Mouse (Mus musculus): ENCODE results near the gene Eif4g3.
A peak's percentile ranks its signal among the peaks of the same experiment; 100 is the strongest.

Gene Eif4g3

GRCm38 (mm10) chr4:138160918-138161317 is 168.1 kb downstream of the Eif4g3 start:
- no peak for DNase-seq (ENCODE audit: low read depth, low spot score)

GRCm38 (mm10) chr4:138161550-138161949 is 168.7 kb downstream of the Eif4g3 start:
- DNase-seq (ENCODE audit: low read depth, low spot score): no peak

- DNase-seq (ENCODE audit: low read depth, low spot score): no peak
Observed at GRCm38 (mm10) chr4:138163836-138164235, 171.0 kb downstream of the Eif4g3 start.

GRCm38 (mm10) chr4:138164860-138165259 is 172.0 kb downstream of the Eif4g3 start:
- no peak for DNase-seq (ENCODE audit: low read depth, low spot score)

GRCm38 (mm10) chr4:138166519-138166918 is 173.7 kb downstream of the Eif4g3 start:
- no peak for DNase-seq (ENCODE audit: low read depth, low spot score)

- no peak for DNase-seq (ENCODE audit: low read depth, low spot score)
Observed at GRCm38 (mm10) chr4:138168162-138168561, 175.3 kb downstream of the Eif4g3 start.

GRCm38 (mm10) chr4:138169420-138169819 is 176.6 kb downstream of the Eif4g3 start:
- no peak for DNase-seq (ENCODE audit: low read depth, low spot score)

- DNase-seq (ENCODE audit: low read depth, low spot score): no peak
Observed at GRCm38 (mm10) chr4:138172686-138173085, 179.9 kb downstream of the Eif4g3 start.

GRCm38 (mm10) chr4:138179391-138179790 is 186.6 kb downstream of the Eif4g3 start:
- DNase-seq (ENCODE audit: low read depth, low spot score): no peak

- no peak for DNase-seq (ENCODE audit: low read depth, low spot score)
Observed at GRCm38 (mm10) chr4:138180719-138181118, 187.9 kb downstream of the Eif4g3 start.

GRCm38 (mm10) chr4:138184056-138184455 is 191.2 kb downstream of the Eif4g3 start:
- no peak for DNase-seq (ENCODE audit: low read depth, low spot score)

- no peak for DNase-seq (ENCODE audit: low read depth, low spot score)
Observed at GRCm38 (mm10) chr4:138184573-138184981, 191.8 kb downstream of the Eif4g3 start.

GRCm38 (mm10) chr4:138185961-138186360 is 193.1 kb downstream of the Eif4g3 start:
- no peak for DNase-seq (ENCODE audit: low read depth, low spot score)

GRCm38 (mm10) chr4:138187995-138188394 is 195.2 kb downstream of the Eif4g3 start:
- DNase-seq (ENCODE audit: low read depth, low spot score): no peak

GRCm38 (mm10) chr4:138192561-138192960 is 199.7 kb downstream of the Eif4g3 start:
- DNase-seq (ENCODE audit: low read depth, low spot score): no peak

- DNase-seq (ENCODE audit: low read depth, low spot score): no peak
Observed at GRCm38 (mm10) chr4:138200769-138201168, 207.9 kb downstream of the Eif4g3 start.

- DNase-seq (ENCODE audit: low read depth, low spot score): no peak
Observed at GRCm38 (mm10) chr4:138201696-138202095, 208.9 kb downstream of the Eif4g3 start.

- DNase-seq (ENCODE audit: low read depth, low spot score): no peak
Observed at GRCm38 (mm10) chr4:138210116-138210515, 217.3 kb downstream of the Eif4g3 start.

GRCm38 (mm10) chr4:138213861-138214260 is 221.0 kb downstream of the Eif4g3 start:
- no peak for DNase-seq (ENCODE audit: low read depth, low spot score)

GRCm38 (mm10) chr4:138215671-138216199 is 222.9 kb downstream of the Eif4g3 start:
- DNase-seq (ENCODE audit: low read depth, low spot score): no peak

- DNase-seq (ENCODE audit: low read depth, low spot score): peak; percentile 65
Observed at GRCm38 (mm10) chr4:138216200-138216890, 223.5 kb downstream of the Eif4g3 start, which contains the start of gene Hp1bp3. Hp1bp3 (plus strand) TSS chr4:138216296.

- DNase-seq (ENCODE audit: low read depth, low spot score): peak; percentile 96
Observed at GRCm38 (mm10) chr4:138216891-138217392, 224.1 kb downstream of the Eif4g3 start.

GRCm38 (mm10) chr4:138217441-138217840 is 224.6 kb downstream of the Eif4g3 start:
- DNase-seq (ENCODE audit: low read depth, low spot score): no peak
